Mouse (Mus musculus) G1E (cell line): ENCODE measurements at regions not wholly inside any gene's neighbourhood (a gene's known extent, or its start where the extent isn't known, plus 50 kb on each side); places are given as distances from the start of the nearest gene placed in this dataset.

Source experiments
- CTCF ChIP-seq: IDR thresholded peaks from 2 replicates; pipeline ENCODE4 v1.5.1; 2012; ENCODE audit warnings: low read depth, low read length, inconsistent platforms, mixed read lengths
- GATA1 ChIP-seq: IDR thresholded peaks from 2 replicates; pipeline ENCODE4 v1.6.1; 2012; ENCODE audit warnings: borderline replicate concordance, low read length, inconsistent platforms, mixed read lengths
- GATA2 ChIP-seq: IDR thresholded peaks from 2 replicates; pipeline ENCODE4 v1.6.1; 2012; ENCODE audit warnings: low read depth, low read length, inconsistent platforms, borderline replicate concordance
- POLR2AphosphoS5 ChIP-seq: IDR thresholded peaks from 2 replicates; pipeline ENCODE4 v1.6.1; 2012; ENCODE audit warnings: low read depth, low read length, inconsistent platforms; ENCODE audit not compliant: insufficient replicate concordance
- TAL1 ChIP-seq: conservative IDR thresholded peaks from 2 replicates; pipeline ENCODE4 v1.6.1; 2012; ENCODE audit warnings: low read depth, low read length, inconsistent platforms, mixed read lengths

GRCm38 (mm10) chr13:52283456-52283855, 247.6 kb downstream of the Diras2 start:
- TF ChIP-seq CTCF (no peak), GATA1 (no peak), POLR2AphosphoS5 (no peak), GATA2 (no peak), TAL1 (no peak)
